Mouse (Mus musculus) embryonic facial prominence, embryonic 12.5 days (tissue): Measurements from ENCODE around the gene Ttll8. TPM values are rescaled to one million over a fixed set of nuclear protein-coding genes. Genes with fewer than 3 reads are reported as not detected.

Source experiments
- ATAC-seq: fragments of 200-750 bp; cut with Nextera tagmentation; 2 replicates; pipeline ENCODE4 v1.8.0; 2017; ENCODE audit not compliant: insufficient number of reproducible peaks, insufficient read depth, low FRiP score, low TSS enrichment
- H3K27ac ChIP-seq: fragments of 300-500 bp; sonication (generic); 2 replicates; pipeline ENCODE4 v1.5.1; 2016; ENCODE audit warnings: mild to moderate bottlenecking
- H3K27me3 ChIP-seq: fragments of 300-500 bp; sonication (generic); 2 replicates; pipeline ENCODE4 v1.6.1; 2016; ENCODE audit warnings: mild to moderate bottlenecking, moderate library complexity
- H3K36me3 ChIP-seq: fragments of 300-500 bp; sonication (generic); 2 replicates; pipeline ENCODE4 v1.6.1; 2016; ENCODE audit warnings: mild to moderate bottlenecking
- H3K4me1 ChIP-seq: fragments of 300-500 bp; sonication (generic); 2 replicates; pipeline ENCODE4 v1.6.1; 2016
- H3K4me2 ChIP-seq: fragments of 300-500 bp; sonication (generic); replicated peaks from 2 replicates; pipeline ENCODE4 v1.6.1; 2016; ENCODE audit warnings: mild to moderate bottlenecking, moderate library complexity
- H3K4me3 ChIP-seq: fragments of 300-500 bp; sonication (generic); 2 replicates; pipeline ENCODE4 v1.5.1; 2016; ENCODE audit warnings: mild to moderate bottlenecking
- H3K9ac ChIP-seq: fragments of 300-500 bp; sonication (generic); 2 replicates; pipeline ENCODE4 v1.6.1; 2016; ENCODE audit warnings: mild to moderate bottlenecking, moderate library complexity
- H3K9me3 ChIP-seq: fragments of 300-500 bp; sonication (generic); 2 replicates; pipeline ENCODE4 v1.6.1; 2016; ENCODE audit warnings: mild to moderate bottlenecking, moderate library complexity
- WGBS: fragments of 180-500 bp; shearing (Covaris S2); methylation state at CpG from one replicate; pipeline ENCODE4 v1.1.7; 2016; 5-methylcytosine and 5-hydroxymethylcytosine counted together
- polyA plus RNA-seq: library from polyadenylated mRNA; unstranded; fragments of >200 nt; fragmentation: Nextera tagmentation; extraction: Ambion mirVana; gene quantifications from 2 replicates; pipeline ENCODE4 v1.2.1, GENCODE M21; 2016

Ttll8 gene
- polyA plus RNA-seq, 1 experiment from 2014 or later = not detected

GRCm38 (mm10) chr15:88920065-88920464, 34.2 kb downstream of the Ttll8 start:
- no peaks in the 10 kb centered on the region for H3K36me3 ChIP-seq
- H3K9ac ChIP-seq = no peak overlapping the region
- H3K4me2 ChIP-seq = no peak overlapping the region
- no peak overlapping the region for H3K27ac ChIP-seq
- H3K4me1 ChIP-seq = no peaks in the 10 kb centered on the region
- H3K27me3 ChIP-seq = no peaks in the 10 kb centered on the region
- H3K4me3 ChIP-seq = no peak overlapping the region
- 91% methylated on average over 1 of the region's 1 CpGs for WGBS
- no peaks in the 10 kb centered on the region for H3K9me3 ChIP-seq
- no peak for ATAC-seq

- no peak overlapping the region for H3K27ac ChIP-seq
- H3K9ac ChIP-seq = no peak overlapping the region
- H3K4me3 ChIP-seq = no peak overlapping the region
- H3K36me3 ChIP-seq = no peaks in the 10 kb centered on the region
- H3K9me3 ChIP-seq = no peaks in the 10 kb centered on the region
- no peak overlapping the region for H3K4me2 ChIP-seq
- H3K4me1 ChIP-seq = no peaks in the 10 kb centered on the region
- H3K27me3 ChIP-seq = no peaks in the 10 kb centered on the region
- WGBS = 78% methylated on average over 12 of the region's 12 CpGs
- no peak for ATAC-seq
These were observed 34.9 kb downstream of the Ttll8 start for GRCm38 (mm10) chr15:88919328-88919727.

GRCm38 (mm10) chr15:88917126-88917525, 37.1 kb downstream of the Ttll8 start:
- Histone ChIP-seq H3K4me2 (no peak overlapping the region), H3K27me3 (no peaks in the 10 kb centered on the region), H3K36me3 (no peaks in the 10 kb centered on the region), H3K4me3 (no peak overlapping the region), H3K9me3 (no peaks in the 10 kb centered on the region), H3K4me1 (no peaks in the 10 kb centered on the region), H3K9ac (no peak overlapping the region), H3K27ac (no peak overlapping the region)
- no peak for ATAC-seq
- 88% methylated on average over 8 of the region's 8 CpGs for WGBS

- no peak for ATAC-seq
- Histone ChIP-seq H3K27me3 (no peaks in the 10 kb centered on the region), H3K4me3 (no peak overlapping the region), H3K9me3 (no peaks in the 10 kb centered on the region), H3K27ac (no peak overlapping the region), H3K4me1 (no peaks in the 10 kb centered on the region), H3K36me3 (no peaks in the 10 kb centered on the region), H3K4me2 (no peak overlapping the region), H3K9ac (no peak overlapping the region)
- WGBS = 37% methylated on average over 3 of the region's 3 CpGs
These were observed 37.9 kb downstream of the Ttll8 start for GRCm38 (mm10) chr15:88916366-88916765.

- Histone ChIP-seq H3K9ac (no peak overlapping the region), H3K9me3 (no peaks in the 10 kb centered on the region), H3K27me3 (no peaks in the 10 kb centered on the region), H3K4me2 (no peak overlapping the region), H3K36me3 (no peaks in the 10 kb centered on the region), H3K4me1 (no peaks in the 10 kb centered on the region), H3K4me3 (no peak overlapping the region), H3K27ac (no peak overlapping the region)
- no peak for ATAC-seq
- WGBS = 91% methylated on average over 7 of the region's 7 CpGs
These were observed 39.2 kb downstream of the Ttll8 start for GRCm38 (mm10) chr15:88915046-88915445.

- Histone ChIP-seq H3K27me3 (no peaks in the 10 kb centered on the region), H3K4me2 (no peak overlapping the region), H3K36me3 (no peaks in the 10 kb centered on the region), H3K4me1 (no peaks in the 10 kb centered on the region), H3K27ac (no peak overlapping the region), H3K9ac (no peak overlapping the region), H3K4me3 (no peak overlapping the region), H3K9me3 (no peaks in the 10 kb centered on the region)
- no peak for ATAC-seq
- 73% methylated on average over 4 of the region's 4 CpGs for WGBS
These were observed 47.9 kb downstream of the Ttll8 start for GRCm38 (mm10) chr15:88906347-88906746.

GRCm38 (mm10) chr15:88904056-88904811, 50.0 kb downstream of the Ttll8 start:
- Histone ChIP-seq H3K4me1 (no peaks in the 10 kb centered on the region), H3K27ac (no peak overlapping the region), H3K9me3 (no peaks in the 10 kb centered on the region), H3K4me2 (no peak overlapping the region), H3K9ac (no peak overlapping the region; the same call in 1 of the 2 replicates), H3K4me3 (no peak overlapping the region), H3K36me3 (no peaks in the 10 kb centered on the region), H3K27me3 (no peaks in the 10 kb centered on the region)
- no peak for ATAC-seq
- whole genome bisulfite sequencing = 78% methylated on average over 14 of the region's 14 CpGs

GRCm38 (mm10) chr15:88903086-88903485, 51.1 kb downstream of the Ttll8 start:
- Histone ChIP-seq H3K36me3 (no peaks in the 10 kb centered on the region), H3K9ac (no peak overlapping the region), H3K27me3 (no peaks in the 10 kb centered on the region), H3K9me3 (no peaks in the 10 kb centered on the region), H3K4me2 (no peak overlapping the region), H3K4me3 (no peak overlapping the region), H3K27ac (no peak overlapping the region), H3K4me1 (no peaks in the 10 kb centered on the region)
- 90% methylated on average over 1 of the region's 1 CpGs for WGBS
- ATAC-seq = no peak

GRCm38 (mm10) chr15:88902200-88902875, 51.9 kb downstream of the Ttll8 start:
- ATAC-seq = no peak
- Histone ChIP-seq H3K36me3 (no peaks in the 10 kb centered on the region), H3K4me3 (no peak overlapping the region), H3K27me3 (no peaks in the 10 kb centered on the region), H3K4me2 (no peak overlapping the region), H3K9me3 (no peaks in the 10 kb centered on the region), H3K9ac (no peak overlapping the region), H3K4me1 (no peaks in the 10 kb centered on the region), H3K27ac (no peak overlapping the region)
- 87% methylated on average over 15 of the region's 15 CpGs for WGBS

- Histone ChIP-seq H3K27ac (no peak overlapping the region), H3K36me3 (no peaks in the 10 kb centered on the region), H3K9ac (no peak overlapping the region), H3K9me3 (no peaks in the 10 kb centered on the region), H3K27me3 (no peaks in the 10 kb centered on the region), H3K4me1 (no peaks in the 10 kb centered on the region), H3K4me2 (no peak overlapping the region), H3K4me3 (no peak overlapping the region)
- WGBS = 86% methylated on average over 10 of the region's 10 CpGs
- no peak for ATAC-seq
These were observed 57.8 kb downstream of the Ttll8 start for GRCm38 (mm10) chr15:88896341-88896980.

GRCm38 (mm10) chr15:88895891-88896290, 58.3 kb downstream of the Ttll8 start:
- Histone ChIP-seq H3K4me1 (no peaks in the 10 kb centered on the region), H3K27ac (no peak overlapping the region), H3K9me3 (no peaks in the 10 kb centered on the region), H3K27me3 (no peaks in the 10 kb centered on the region), H3K9ac (no peak overlapping the region), H3K36me3 (no peaks in the 10 kb centered on the region), H3K4me2 (no peak overlapping the region), H3K4me3 (no peak overlapping the region)
- WGBS = 87% methylated on average over 6 of the region's 6 CpGs
- no peak for ATAC-seq

- H3K27ac ChIP-seq = no peak overlapping the region
- no peaks in the 10 kb centered on the region for H3K9me3 ChIP-seq
- H3K9ac ChIP-seq = no peak overlapping the region
- no peak overlapping the region for H3K4me2 ChIP-seq
- no peak overlapping the region for H3K4me3 ChIP-seq
- 64% methylated on average over 7 of the region's 7 CpGs for WGBS
- H3K36me3 ChIP-seq = no peaks in the 10 kb centered on the region
- H3K4me1 ChIP-seq = no peaks in the 10 kb centered on the region
- ATAC-seq = no peak
- H3K27me3 ChIP-seq = no peaks in the 10 kb centered on the region
These were observed 59.1 kb downstream of the Ttll8 start for GRCm38 (mm10) chr15:88895119-88895518.
